Mouse (Mus musculus) neural tube, embryonic 14.5 days (tissue): ENCODE data around the gene Smim20. TPM values are rescaled to one million over a fixed set of nuclear protein-coding genes. Genes with fewer than 3 reads are reported as not detected.
A peak's percentile ranks its signal among the peaks of the same experiment; 100 is the strongest.

Experiments
- ATAC-seq: fragments of 200-750 bp; cut with Nextera tagmentation; 2 replicates; pipeline ENCODE4 v1.8.0; 2017; ENCODE audit warnings: low read depth, mild to moderate bottlenecking, moderate TSS enrichment, moderate library complexity
- H3K27ac ChIP-seq: fragments of 300-500 bp; sonication (generic); 2 replicates; pipeline ENCODE4 v1.5.1; 2014; ENCODE audit warnings: low read depth, mild to moderate bottlenecking, control low read depth, low read length, moderate library complexity, mixed read lengths
- H3K27me3 ChIP-seq: fragments of 300-500 bp; sonication (generic); 2 replicates; pipeline ENCODE4 v1.6.1; 2014; ENCODE audit warnings: low read length; ENCODE audit not compliant: control insufficient read depth, insufficient read depth
- H3K36me3 ChIP-seq: fragments of 300-500 bp; sonication (generic); 2 replicates; pipeline ENCODE4 v1.6.1; 2014; ENCODE audit warnings: low read length, mixed read lengths; ENCODE audit not compliant: control insufficient read depth, insufficient read depth
- H3K4me1 ChIP-seq: fragments of 300-500 bp; sonication (generic); 2 replicates; pipeline ENCODE4 v1.6.1; 2014; ENCODE audit warnings: low read length; ENCODE audit not compliant: control insufficient read depth, insufficient read depth
- H3K4me2 ChIP-seq: fragments of 300-500 bp; sonication (generic); 2 replicates; pipeline ENCODE4 v1.6.1; 2014; ENCODE audit warnings: mild to moderate bottlenecking, low read depth, low read length, control low read depth
- H3K4me3 ChIP-seq: fragments of 300-500 bp; sonication (generic); 2 replicates; pipeline ENCODE4 v1.5.1; 2014; ENCODE audit warnings: low read depth, low read length, control low read depth, mixed read lengths
- H3K9ac ChIP-seq: fragments of 300-500 bp; sonication (generic); replicated peaks from 2 replicates; pipeline ENCODE4 v1.6.1; 2014; ENCODE audit warnings: low read depth, mild to moderate bottlenecking, control low read depth, low read length, mixed read lengths
- H3K9me3 ChIP-seq: fragments of 300-500 bp; sonication (generic); 2 replicates; pipeline ENCODE4 v1.6.1; 2016; ENCODE audit warnings: low read length; ENCODE audit not compliant: control insufficient read depth
- WGBS: fragments of 180-500 bp; shearing (Covaris S2); extraction: QIAGEN DNeasy Blood & Tissue Kit; methylation state at CpG from one replicate; pipeline ENCODE4 v1.1.7; 2014; 5-methylcytosine and 5-hydroxymethylcytosine counted together
- polyA plus RNA-seq: library from polyadenylated mRNA; unstranded; fragments of >200 nt; fragmentation: Nextera tagmentation; extraction: Ambion mirVana; gene quantifications from 2 replicates; pipeline ENCODE4 v1.2.1, GENCODE M21; 2014

The Smim20 gene
- polyA plus RNA-seq = 84.6 and 93.4 TPM in 2 replicates

DNA sequence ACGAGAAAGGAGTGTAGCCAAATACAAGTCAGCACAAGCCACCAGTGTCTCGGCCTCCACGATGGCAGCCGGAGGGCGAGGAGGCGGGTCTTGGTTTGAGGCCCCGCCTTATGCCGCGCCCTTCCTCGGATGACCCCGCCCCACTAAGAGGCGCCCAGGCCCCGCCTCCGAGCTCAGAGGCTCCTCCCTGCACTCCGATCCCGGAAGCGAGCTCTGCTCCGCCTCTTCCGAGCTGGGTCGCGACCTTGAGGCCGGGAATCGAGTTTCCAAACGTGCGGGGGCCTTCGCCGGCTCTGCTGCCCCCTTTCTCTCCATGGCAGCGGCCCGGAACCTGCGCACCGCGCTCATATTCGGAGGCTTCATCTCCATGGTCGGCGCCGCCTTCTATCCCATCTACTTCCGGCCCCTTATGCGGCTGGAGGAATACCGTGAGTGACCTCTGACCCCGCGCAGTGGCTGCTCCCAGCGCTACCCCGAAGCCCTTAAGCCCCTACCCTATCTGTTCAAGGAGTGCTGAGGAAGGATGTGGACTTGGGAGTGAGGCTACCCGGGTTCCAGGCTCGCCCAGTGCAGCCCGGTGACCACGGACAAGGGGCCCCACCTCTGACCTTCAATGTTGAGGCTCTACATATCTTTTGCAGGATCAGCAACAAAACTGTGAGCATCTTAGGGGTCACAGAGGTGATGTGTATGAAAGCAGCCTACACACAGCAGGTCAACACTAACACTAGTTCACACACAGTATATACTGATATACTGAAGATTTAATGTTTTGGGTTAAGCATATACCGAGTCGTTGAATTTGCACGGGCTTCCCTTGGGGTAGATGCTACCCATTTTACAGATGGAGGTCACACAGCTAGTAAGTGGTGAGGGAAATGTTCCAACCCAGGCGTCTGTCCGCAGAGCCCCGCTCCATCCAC, at the start of gene Smim20:
Smim20 (plus strand) TSS at position 153 of the 923 bp plus-strand sequence.
- H3K27ac ChIP-seq = no peak within 1 kb of the TSS
- 11% methylated on average over 50 of the region's 53 CpGs for WGBS
- peak within 1 kb of the TSS; percentile 46 for H3K4me3 ChIP-seq
- no peaks in the 10 kb centered on the region for H3K36me3 ChIP-seq
- peak within 1 kb of the TSS; percentile 59 for H3K9ac ChIP-seq
- peak; percentile 88 for ATAC-seq
- H3K9me3 ChIP-seq = no peaks in the 10 kb centered on the region
- peak within 1 kb of the TSS; percentile 45 for H3K4me2 ChIP-seq
- no peaks in the 10 kb centered on the region for H3K4me1 ChIP-seq
- H3K27me3 ChIP-seq = no peaks in the 10 kb centered on the region

DNA sequence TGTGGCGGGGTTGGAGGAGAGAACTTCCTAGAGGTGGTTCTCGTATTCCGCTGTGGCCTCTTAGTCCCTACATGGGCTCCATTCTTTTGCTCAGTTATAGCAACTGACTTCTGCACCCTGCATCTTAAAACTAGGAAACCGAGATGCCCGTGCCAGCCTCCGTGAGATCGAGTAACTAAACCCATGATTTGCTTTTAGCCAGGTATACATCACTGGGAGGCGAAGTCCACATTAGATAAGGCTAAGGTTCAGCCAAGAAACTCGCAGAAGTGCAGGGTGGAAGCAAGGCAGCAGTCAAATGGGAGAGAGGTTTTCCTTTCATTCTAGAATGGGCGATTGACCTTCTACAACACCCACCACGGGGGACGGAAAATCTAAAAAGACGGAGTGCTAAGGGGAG, 41.4 kb upstream of the Smim20 start:
- Histone ChIP-seq H3K9me3 (no peaks in the 10 kb centered on the region), H3K4me1 (no peaks in the 10 kb centered on the region), H3K27ac (no peak overlapping the region), H3K4me3 (no peak overlapping the region), H3K27me3 (no peaks in the 10 kb centered on the region), H3K4me2 (no peak overlapping the region), H3K9ac (no peak overlapping the region), H3K36me3 (no peaks in the 10 kb centered on the region)
- 94% methylated on average over 13 of the region's 13 CpGs for WGBS
- no peak for ATAC-seq

DNA sequence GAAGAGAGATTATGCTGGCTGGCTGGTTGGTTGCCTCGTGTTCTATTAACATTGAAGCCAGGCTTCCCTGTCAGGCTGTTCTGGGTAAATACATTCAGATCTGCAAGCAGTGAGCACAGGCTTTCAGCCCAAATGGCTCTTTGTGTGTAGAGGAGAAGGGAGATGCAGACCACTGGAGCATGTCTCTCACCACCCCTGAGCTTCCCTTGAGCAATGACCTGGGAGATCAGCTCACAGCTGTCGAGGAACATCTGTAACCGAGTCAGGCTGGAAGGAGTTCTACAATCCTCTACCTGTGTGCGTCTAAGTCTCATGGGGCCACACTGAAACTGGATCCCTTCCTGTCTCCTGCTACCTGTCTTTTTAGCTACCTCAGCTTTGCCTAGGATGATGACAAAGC, 36.3 kb upstream of the Smim20 start:
- Histone ChIP-seq H3K9ac (no peak overlapping the region), H3K4me2 (no peak overlapping the region), H3K4me1 (no peaks in the 10 kb centered on the region), H3K9me3 (no peaks in the 10 kb centered on the region), H3K27me3 (no peaks in the 10 kb centered on the region), H3K27ac (no peak overlapping the region), H3K4me3 (no peak overlapping the region), H3K36me3 (no peaks in the 10 kb centered on the region)
- 77% methylated on average over 4 of the region's 4 CpGs for WGBS
- ATAC-seq = no peak

DNA sequence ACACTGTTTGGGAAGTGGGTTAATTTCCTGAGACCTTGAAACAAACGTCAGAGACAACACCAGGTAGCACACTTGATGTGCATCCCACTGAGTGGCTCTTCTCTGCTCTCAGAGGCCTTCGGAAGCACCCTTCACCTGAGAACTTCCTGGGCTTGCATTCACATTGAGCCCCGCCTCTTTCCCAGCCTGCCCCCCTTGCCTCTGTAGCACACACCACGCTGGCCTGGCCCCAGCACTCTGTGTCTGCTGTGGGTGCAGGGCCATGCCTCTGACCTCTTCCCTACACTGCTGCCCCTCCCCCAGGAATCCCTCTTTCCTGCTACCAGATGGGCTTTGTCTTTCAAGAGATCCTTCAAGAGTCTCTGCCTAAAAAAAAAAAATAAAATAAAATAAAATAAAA, 31.3 kb upstream of the Smim20 start:
- Histone ChIP-seq H3K27ac (no peak overlapping the region), H3K4me1 (0 out of 2 replicates have a peak, but pooled peaks cover 3% of the 10 kb centered on the region), H3K9ac (no peak overlapping the region), H3K27me3 (no peaks in the 10 kb centered on the region), H3K9me3 (no peaks in the 10 kb centered on the region), H3K36me3 (no peaks in the 10 kb centered on the region), H3K4me3 (no peak overlapping the region), H3K4me2 (no peak overlapping the region)
- ATAC-seq = no peak
- 25% methylated on average over 4 of the region's 4 CpGs for WGBS

DNA sequence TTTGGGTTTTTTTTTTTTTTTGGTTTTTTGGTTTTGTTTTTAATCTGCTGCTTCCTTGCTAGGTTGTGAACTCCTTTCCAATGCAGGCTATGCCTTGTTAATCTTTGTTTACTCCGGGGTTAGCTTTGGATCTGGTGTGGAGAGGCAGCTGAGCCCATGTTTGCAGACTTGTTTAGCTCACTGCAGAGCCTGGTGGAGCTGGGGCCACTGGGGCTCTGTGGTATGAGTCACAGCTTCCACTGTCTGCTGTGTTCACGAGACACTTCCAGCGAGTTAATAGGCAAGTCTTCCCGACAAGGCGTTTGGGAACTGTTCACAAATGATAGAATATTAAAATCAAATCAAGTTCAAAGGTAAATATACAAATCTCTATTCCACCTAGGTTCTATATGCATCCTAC, 30.7 kb upstream of the Smim20 start:
- Histone ChIP-seq H3K9me3 (no peaks in the 10 kb centered on the region), H3K27ac (no peak overlapping the region), H3K4me3 (no peak overlapping the region), H3K9ac (no peak overlapping the region), H3K27me3 (no peaks in the 10 kb centered on the region), H3K4me1 (0 out of 2 replicates have a peak, but pooled peaks cover 3% of the 10 kb centered on the region), H3K36me3 (no peaks in the 10 kb centered on the region), H3K4me2 (no peak overlapping the region)
- 60% methylated on average over 5 of the region's 5 CpGs for WGBS
- ATAC-seq = no peak

DNA sequence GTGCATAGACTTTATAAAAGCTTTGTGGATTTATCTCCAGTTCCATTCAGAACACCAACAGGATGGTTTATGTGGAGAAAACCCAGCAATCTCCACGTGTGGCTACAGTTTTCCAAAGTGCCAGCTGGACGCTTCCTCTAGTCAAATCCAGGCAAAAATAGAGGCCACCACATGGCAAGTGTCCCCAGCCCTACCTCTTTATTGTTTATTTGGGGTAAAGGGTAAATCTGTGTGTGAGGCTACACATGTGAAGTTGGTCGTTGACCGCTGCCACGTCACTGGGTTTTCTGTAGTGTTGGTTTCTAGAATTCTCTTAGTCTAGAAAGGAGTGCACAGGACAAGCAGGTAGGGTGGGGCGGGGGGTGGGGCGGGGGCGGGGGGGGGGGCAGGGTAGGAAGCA, 30.1 kb upstream of the Smim20 start:
- Histone ChIP-seq H3K36me3 (no peaks in the 10 kb centered on the region), H3K4me1 (0 out of 2 replicates have a peak, but pooled peaks cover 3% of the 10 kb centered on the region), H3K4me3 (no peak overlapping the region), H3K27ac (no peak overlapping the region), H3K9me3 (no peaks in the 10 kb centered on the region), H3K9ac (no peak overlapping the region), H3K4me2 (no peak overlapping the region), H3K27me3 (no peaks in the 10 kb centered on the region)
- WGBS = 88% methylated on average over 6 of the region's 8 CpGs
- no peak for ATAC-seq

DNA sequence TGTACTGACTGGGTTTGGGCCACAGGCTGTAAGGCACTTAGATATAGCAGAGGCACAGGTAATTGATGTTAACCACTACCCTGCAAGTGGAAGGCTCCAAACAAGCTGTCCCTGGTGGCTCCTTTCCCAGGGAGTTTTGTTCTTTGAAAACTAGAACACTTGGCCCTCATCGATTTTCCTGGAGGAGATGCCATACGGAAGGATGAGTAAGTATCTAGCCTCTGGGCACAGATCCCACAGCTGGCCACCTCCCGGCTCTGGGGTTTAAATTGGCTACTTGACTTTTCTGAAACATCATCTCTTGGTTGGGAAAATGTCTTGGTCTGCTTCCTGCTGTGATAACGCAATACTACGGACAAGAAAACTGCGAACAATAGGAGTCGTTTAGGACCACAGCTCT, 28.1 kb upstream of the Smim20 start:
- Histone ChIP-seq H3K9me3 (no peaks in the 10 kb centered on the region), H3K27ac (no peak overlapping the region), H3K4me1 (0 out of 2 replicates have a peak, but pooled peaks cover 3% of the 10 kb centered on the region), H3K36me3 (no peaks in the 10 kb centered on the region), H3K4me2 (no peak overlapping the region), H3K4me3 (no peak overlapping the region), H3K9ac (no peak overlapping the region), H3K27me3 (no peaks in the 10 kb centered on the region)
- WGBS = 62% methylated on average over 7 of the region's 7 CpGs
- ATAC-seq = no peak

DNA sequence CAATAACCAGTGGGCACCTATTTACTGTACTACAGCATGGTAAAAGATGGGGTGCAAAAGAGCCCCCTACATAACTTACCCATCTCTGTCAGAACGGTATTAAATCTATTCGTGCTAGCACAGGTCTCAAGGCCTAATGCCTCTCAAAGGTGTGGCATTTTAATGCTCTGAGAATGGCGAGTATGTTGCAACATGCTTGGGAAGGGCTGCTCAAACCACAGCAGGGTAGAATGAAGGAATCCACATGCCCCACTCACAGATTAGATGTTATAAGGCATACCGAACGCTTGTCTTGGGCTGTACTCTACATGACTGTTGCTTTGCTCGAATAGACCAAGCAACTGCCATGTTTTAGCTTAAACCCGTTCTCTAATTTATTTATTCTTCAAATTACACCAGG, 27.7 kb upstream of the Smim20 start:
- ATAC-seq = no peak
- Histone ChIP-seq H3K27ac (no peak overlapping the region), H3K4me1 (0 out of 2 replicates have a peak, but pooled peaks cover 3% of the 10 kb centered on the region), H3K9ac (no peak overlapping the region), H3K36me3 (no peaks in the 10 kb centered on the region), H3K27me3 (no peaks in the 10 kb centered on the region), H3K4me2 (no peak overlapping the region), H3K9me3 (no peaks in the 10 kb centered on the region), H3K4me3 (no peak overlapping the region)
- 89% methylated on average over 7 of the region's 7 CpGs for WGBS

DNA sequence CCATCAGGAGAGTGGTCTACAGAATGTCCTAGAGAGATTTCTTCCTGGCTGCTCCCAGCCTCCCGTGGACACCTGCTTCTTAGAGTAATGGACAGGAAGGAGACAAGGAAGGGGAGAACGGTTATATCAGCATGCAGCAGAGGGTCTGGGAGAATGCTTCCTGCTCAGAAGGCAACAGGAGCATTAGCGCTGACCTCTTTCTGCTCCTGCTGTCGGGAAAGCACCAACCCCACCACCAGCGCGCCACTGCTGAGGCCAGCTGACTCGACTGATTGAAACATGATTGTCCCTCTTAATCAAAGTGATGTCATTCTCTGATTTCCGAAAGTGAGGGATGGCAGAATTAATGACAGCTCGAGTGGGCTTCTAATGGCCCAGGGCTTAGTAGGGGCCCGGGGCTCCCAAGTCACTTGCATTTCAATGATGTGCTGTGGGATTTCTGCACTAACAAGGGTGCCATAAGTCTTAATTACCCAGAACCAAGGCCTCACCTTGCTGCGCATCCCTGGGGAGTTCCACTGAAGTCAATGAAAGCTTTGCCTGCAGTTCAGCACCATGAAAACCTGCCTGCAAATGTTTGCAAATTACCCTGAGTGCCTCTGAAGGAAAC, 26.9 kb upstream of the Smim20 start:
- WGBS = 16% methylated on average over 11 of the region's 11 CpGs
- no peaks in the 10 kb centered on the region for H3K27me3 ChIP-seq
- peak; percentile 60; the same call in 1 of the 2 replicates for ATAC-seq

More for the DNA sequence above, 26.9 kb upstream of the Smim20 start:
- H3K9me3 ChIP-seq = no peaks in the 10 kb centered on the region
- no peaks in the 10 kb centered on the region for H3K36me3 ChIP-seq
- H3K4me1 ChIP-seq = 0 out of 2 replicates have a peak, but pooled peaks cover 3% of the 10 kb centered on the region
- no peak overlapping the region for H3K4me2 ChIP-seq
- no peak overlapping the region for H3K4me3 ChIP-seq
- 0 out of 2 replicates have a peak overlapping the region, but pooled peaks have one; percentile 16 for H3K27ac ChIP-seq
- no peak overlapping the region for H3K9ac ChIP-seq
